Mouse (Mus musculus): Measurements from ENCODE around the gene Cenpp. TPM values are rescaled to one million over a fixed set of nuclear protein-coding genes. Genes with fewer than 3 reads are reported as not detected.

Cenpp gene
- polyA plus RNA-seq, 1 experiment from 2014 or later, result 38.4 TPM

GRCm38 (mm10) chr13:49584307-49585005 is 68.1 kb downstream of the Cenpp start:
- no peaks in the 10 kb centered on the region for H3K27me3 ChIP-seq (ENCODE audit: low read depth, poor library complexity, severe bottlenecking)
- no peaks in the 10 kb centered on the region for H3K4me1 ChIP-seq
- no peaks in the 10 kb centered on the region for H3K9me3 ChIP-seq (replicated peaks)
- WGBS, result 83% methylated on average over 8 of the region's 8 CpGs
- no peak overlapping the region for H3K27ac ChIP-seq (replicated peaks)
- no peak overlapping the region for H3K4me3 ChIP-seq
- H3K36me3 ChIP-seq, result no peaks in the 10 kb centered on the region
- DNase-seq (ENCODE audit: low spot score), result no peak

GRCm38 (mm10) chr13:49583859-49584258 is 68.7 kb downstream of the Cenpp start:
- DNase-seq (ENCODE audit: low spot score), result no peak
- no peaks in the 10 kb centered on the region for H3K4me1 ChIP-seq
- H3K9me3 ChIP-seq (replicated peaks), result no peaks in the 10 kb centered on the region
- no peaks in the 10 kb centered on the region for H3K36me3 ChIP-seq
- no peak overlapping the region for H3K4me3 ChIP-seq
- H3K27ac ChIP-seq (replicated peaks), result no peak overlapping the region
- no peaks in the 10 kb centered on the region for H3K27me3 ChIP-seq (ENCODE audit: low read depth, poor library complexity, severe bottlenecking)

- no peak within 1 kb of the TSS for H3K27ac ChIP-seq (replicated peaks)
- no peaks in the 10 kb centered on the region for H3K9me3 ChIP-seq (replicated peaks)
- no peaks in the 10 kb centered on the region for H3K4me1 ChIP-seq
- H3K4me3 ChIP-seq, result no peak within 1 kb of the TSS
- no peak for DNase-seq (ENCODE audit: low spot score)
- 77% methylated on average over 8 of the region's 8 CpGs for WGBS
- H3K36me3 ChIP-seq, result no peaks in the 10 kb centered on the region
- no peaks in the 10 kb centered on the region for H3K27me3 ChIP-seq (ENCODE audit: low read depth, poor library complexity, severe bottlenecking)
Observed at GRCm38 (mm10) chr13:49581541-49582530, 70.7 kb downstream of the Cenpp start, which contains the start of gene Omd. Omd (plus strand) TSS chr13:49582462.

GRCm38 (mm10) chr13:49571418-49571817 is 81.2 kb downstream of the Cenpp start:
- WGBS, result 86% methylated on average over 2 of the region's 2 CpGs
- Histone ChIP-seq H3K4me3 (no peak overlapping the region), H3K27me3 (ENCODE audit: low read depth, poor library complexity, severe bottlenecking) (no peaks in the 10 kb centered on the region), H3K36me3 (no peaks in the 10 kb centered on the region), H3K27ac (replicated peaks) (no peak overlapping the region), H3K9me3 (replicated peaks) (no peaks in the 10 kb centered on the region), H3K4me1 (no peaks in the 10 kb centered on the region)
- no peak for DNase-seq (ENCODE audit: low spot score)

GRCm38 (mm10) chr13:49570371-49570770 is 82.2 kb downstream of the Cenpp start:
- no peaks in the 10 kb centered on the region for H3K9me3 ChIP-seq (replicated peaks)
- H3K27ac ChIP-seq (replicated peaks), result no peak overlapping the region
- no peaks in the 10 kb centered on the region for H3K27me3 ChIP-seq (ENCODE audit: low read depth, poor library complexity, severe bottlenecking)
- WGBS, result 67% methylated on average over 3 of the region's 3 CpGs
- no peak overlapping the region for H3K4me3 ChIP-seq
- H3K4me1 ChIP-seq, result no peaks in the 10 kb centered on the region
- H3K36me3 ChIP-seq, result no peaks in the 10 kb centered on the region
- no peak for DNase-seq (ENCODE audit: low spot score)

- WGBS, result 92% methylated on average over 1 of the region's 1 CpGs
- no peaks in the 10 kb centered on the region for H3K9me3 ChIP-seq (replicated peaks)
- H3K36me3 ChIP-seq, result no peaks in the 10 kb centered on the region
- no peaks in the 10 kb centered on the region for H3K4me1 ChIP-seq
- no peak for DNase-seq (ENCODE audit: low spot score)
- no peak overlapping the region for H3K27ac ChIP-seq (replicated peaks)
- H3K4me3 ChIP-seq, result no peak overlapping the region
- H3K27me3 ChIP-seq (ENCODE audit: low read depth, poor library complexity, severe bottlenecking), result no peaks in the 10 kb centered on the region
Observed at GRCm38 (mm10) chr13:49564347-49564746, 88.2 kb downstream of the Cenpp start.

GRCm38 (mm10) chr13:49560886-49561285 is 91.7 kb downstream of the Cenpp start:
- no peaks in the 10 kb centered on the region for H3K9me3 ChIP-seq (replicated peaks)
- no peaks in the 10 kb centered on the region for H3K36me3 ChIP-seq
- WGBS, result 71% methylated on average over 2 of the region's 2 CpGs
- no peaks in the 10 kb centered on the region for H3K4me1 ChIP-seq
- no peak for DNase-seq (ENCODE audit: low spot score)
- H3K4me3 ChIP-seq, result no peak overlapping the region
- H3K27ac ChIP-seq (replicated peaks), result no peak overlapping the region
- no peaks in the 10 kb centered on the region for H3K27me3 ChIP-seq (ENCODE audit: low read depth, poor library complexity, severe bottlenecking)

GRCm38 (mm10) chr13:49559185-49559584 is 93.4 kb downstream of the Cenpp start:
- WGBS, result 37% methylated on average over 2 of the region's 2 CpGs

GRCm38 (mm10) chr13:49556924-49557323 is 95.7 kb downstream of the Cenpp start:
- H3K9me3 ChIP-seq (replicated peaks), result no peaks in the 10 kb centered on the region
- no peaks in the 10 kb centered on the region for H3K27me3 ChIP-seq (ENCODE audit: low read depth, poor library complexity, severe bottlenecking)
- no peaks in the 10 kb centered on the region for H3K4me1 ChIP-seq
- 75% methylated on average over 1 of the region's 1 CpGs for WGBS
- no peak overlapping the region for H3K27ac ChIP-seq (replicated peaks)
- H3K4me3 ChIP-seq, result no peak overlapping the region
- no peaks in the 10 kb centered on the region for H3K36me3 ChIP-seq
- no peak for DNase-seq (ENCODE audit: low spot score)

More at GRCm38 (mm10) chr13:49559185-49559584, 93.4 kb downstream of the Cenpp start:
- Histone ChIP-seq H3K27ac (replicated peaks) (no peak overlapping the region), H3K4me1 (no peaks in the 10 kb centered on the region), H3K27me3 (ENCODE audit: low read depth, poor library complexity, severe bottlenecking) (no peaks in the 10 kb centered on the region), H3K4me3 (no peak overlapping the region), H3K36me3 (no peaks in the 10 kb centered on the region), H3K9me3 (replicated peaks) (no peaks in the 10 kb centered on the region)
- DNase-seq (ENCODE audit: low spot score), result no peak

GRCm38 (mm10) chr13:49556203-49556602 is 96.4 kb downstream of the Cenpp start:
- Histone ChIP-seq H3K27me3 (ENCODE audit: low read depth, poor library complexity, severe bottlenecking) (no peaks in the 10 kb centered on the region), H3K4me1 (no peaks in the 10 kb centered on the region), H3K27ac (replicated peaks) (no peak overlapping the region), H3K36me3 (no peaks in the 10 kb centered on the region), H3K4me3 (no peak overlapping the region), H3K9me3 (replicated peaks) (no peaks in the 10 kb centered on the region)
- WGBS, result 83% methylated on average over 1 of the region's 1 CpGs
- DNase-seq (ENCODE audit: low spot score), result no peak

GRCm38 (mm10) chr13:49554519-49554918 is 98.1 kb downstream of the Cenpp start:
- Histone ChIP-seq H3K36me3 (no peaks in the 10 kb centered on the region), H3K27ac (replicated peaks) (no peak overlapping the region), H3K27me3 (ENCODE audit: low read depth, poor library complexity, severe bottlenecking) (no peaks in the 10 kb centered on the region), H3K4me1 (no peaks in the 10 kb centered on the region), H3K9me3 (replicated peaks) (no peaks in the 10 kb centered on the region), H3K4me3 (no peak overlapping the region)
- no peak for DNase-seq (ENCODE audit: low spot score)
- 86% methylated on average over 5 of the region's 5 CpGs for WGBS

GRCm38 (mm10) chr13:49549616-49550015 is 103.0 kb downstream of the Cenpp start:
- 92% methylated on average over 3 of the region's 3 CpGs for WGBS
- no peak for DNase-seq (ENCODE audit: low spot score)
- Histone ChIP-seq H3K36me3 (no peaks in the 10 kb centered on the region), H3K27me3 (ENCODE audit: low read depth, poor library complexity, severe bottlenecking) (no peaks in the 10 kb centered on the region), H3K27ac (replicated peaks) (no peak overlapping the region), H3K4me1 (no peaks in the 10 kb centered on the region), H3K4me3 (no peak overlapping the region), H3K9me3 (replicated peaks) (no peaks in the 10 kb centered on the region)

All from midbrain, embryonic 10.5 days (tissue).